Mouse (Mus musculus): ENCODE measurements around the gene Sdk1. TPM values are rescaled to one million over a fixed set of nuclear protein-coding genes. Genes with fewer than 3 reads are reported as not detected.

The Sdk1 gene
- polyA plus RNA-seq, 1 experiment: 1.0 TPM

GRCm38 (mm10) chr5:142215981-142216380 lies 974.7 kb downstream of the Sdk1 start:
- no peaks in the 10 kb centered on the region for H3K4me1 ChIP-seq (ENCODE audit: control insufficient read depth, insufficient read depth, insufficient read length, low read length)
- H3K27ac ChIP-seq (ENCODE audit: insufficient read depth, low read depth, low read length): no peak overlapping the region
- TF ChIP-seq POLR2A (IDR thresholded peaks at IDR 0.05; ENCODE audit: low read depth, low read length): no peak
- TF ChIP-seq CTCF (IDR thresholded peaks at IDR 0.05; ENCODE audit: extremely low read depth, insufficient read length, insufficient replicate concordance, low read depth, low read length): no peak
- no peak overlapping the region for H3K4me3 ChIP-seq (ENCODE audit: low read depth, low read length)
- 81% methylated on average over 5 of the region's 5 CpGs for WGBS
- no peaks in the 10 kb centered on the region for H3K27me3 ChIP-seq (ENCODE audit: control insufficient read depth, insufficient read depth, low read length)
- H3K36me3 ChIP-seq (ENCODE audit: control insufficient read depth, insufficient read depth, low read length): no peaks in the 10 kb centered on the region

DNA sequence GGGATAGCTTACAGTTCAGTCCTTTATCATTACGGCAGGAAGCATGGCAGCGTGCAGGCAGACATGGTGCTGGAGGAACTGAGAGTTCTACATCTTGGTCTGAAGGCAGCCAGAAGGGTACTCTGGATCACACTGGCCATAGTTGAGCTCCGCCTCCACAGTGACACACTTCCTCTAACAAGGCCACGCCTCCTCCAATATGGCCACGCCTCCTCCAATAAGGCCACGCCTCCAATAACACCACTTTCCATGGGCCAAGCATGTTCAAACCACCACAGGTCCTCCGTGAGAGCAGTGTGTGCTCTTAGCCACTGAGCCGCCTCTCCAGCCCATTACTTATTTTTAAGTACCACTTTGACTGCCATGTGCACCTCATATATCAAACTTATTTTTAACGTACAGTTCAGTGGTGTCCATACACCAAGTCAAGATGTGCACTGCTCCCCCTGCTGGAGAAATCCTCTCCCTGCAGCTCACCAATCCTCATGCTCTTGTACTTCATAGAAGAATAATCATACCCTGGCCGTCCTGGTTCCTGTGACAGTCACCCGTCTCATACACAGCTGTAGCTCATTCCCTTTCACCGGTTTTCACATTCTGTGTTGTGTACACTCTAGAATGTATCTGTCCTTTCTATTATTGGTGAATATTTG lies 979.7 kb downstream of the Sdk1 start:
- Histone ChIP-seq H3K4me1 (ENCODE audit: control insufficient read depth, insufficient read depth, insufficient read length, low read length) (no peaks in the 10 kb centered on the region), H3K27ac (ENCODE audit: insufficient read depth, low read depth, low read length) (no peak overlapping the region), H3K4me3 (ENCODE audit: low read depth, low read length) (no peak overlapping the region), H3K36me3 (ENCODE audit: control insufficient read depth, insufficient read depth, low read length) (no peaks in the 10 kb centered on the region), H3K27me3 (ENCODE audit: control insufficient read depth, insufficient read depth, low read length) (no peaks in the 10 kb centered on the region)
- no peak for TF ChIP-seq POLR2A (IDR thresholded peaks at IDR 0.05; ENCODE audit: low read depth, low read length)
- TF ChIP-seq CTCF (IDR thresholded peaks at IDR 0.05; ENCODE audit: extremely low read depth, insufficient read length, insufficient replicate concordance, low read depth, low read length): no peak
- 85% methylated on average over 12 of the region's 12 CpGs for WGBS

- no peak for TF ChIP-seq CTCF (IDR thresholded peaks at IDR 0.05; ENCODE audit: extremely low read depth, insufficient read length, insufficient replicate concordance, low read depth, low read length)
- TF ChIP-seq POLR2A (IDR thresholded peaks at IDR 0.05; ENCODE audit: low read depth, low read length): no peak
- Histone ChIP-seq H3K36me3 (ENCODE audit: control insufficient read depth, insufficient read depth, low read length) (no peaks in the 10 kb centered on the region), H3K4me1 (ENCODE audit: control insufficient read depth, insufficient read depth, insufficient read length, low read length) (no peaks in the 10 kb centered on the region), H3K27ac (ENCODE audit: insufficient read depth, low read depth, low read length) (no peak overlapping the region), H3K4me3 (ENCODE audit: low read depth, low read length) (no peak overlapping the region), H3K27me3 (ENCODE audit: control insufficient read depth, insufficient read depth, low read length) (no peaks in the 10 kb centered on the region)
- 72% methylated on average over 18 of the region's 18 CpGs for WGBS
These were observed 987.9 kb downstream of the Sdk1 start for GRCm38 (mm10) chr5:142228957-142229810.

GRCm38 (mm10) chr5:142229811-142230205 lies 988.5 kb downstream of the Sdk1 start:
- Histone ChIP-seq H3K36me3 (ENCODE audit: control insufficient read depth, insufficient read depth, low read length) (no peaks in the 10 kb centered on the region), H3K4me3 (ENCODE audit: low read depth, low read length) (no peak overlapping the region), H3K27ac (ENCODE audit: insufficient read depth, low read depth, low read length) (no peak overlapping the region), H3K27me3 (ENCODE audit: control insufficient read depth, insufficient read depth, low read length) (no peaks in the 10 kb centered on the region), H3K4me1 (ENCODE audit: control insufficient read depth, insufficient read depth, insufficient read length, low read length) (no peaks in the 10 kb centered on the region)
- no peak for TF ChIP-seq POLR2A (IDR thresholded peaks at IDR 0.05; ENCODE audit: low read depth, low read length)
- no peak for TF ChIP-seq CTCF (IDR thresholded peaks at IDR 0.05; ENCODE audit: extremely low read depth, insufficient read length, insufficient replicate concordance, low read depth, low read length)
- 88% methylated on average over 8 of the region's 8 CpGs for WGBS

GRCm38 (mm10) chr5:142240288-142240687 lies 999.0 kb downstream of the Sdk1 start:
- TF ChIP-seq CTCF (IDR thresholded peaks at IDR 0.05; ENCODE audit: extremely low read depth, insufficient read length, insufficient replicate concordance, low read depth, low read length): no peak
- no peak for TF ChIP-seq POLR2A (IDR thresholded peaks at IDR 0.05; ENCODE audit: low read depth, low read length)
- H3K27me3 ChIP-seq (ENCODE audit: control insufficient read depth, insufficient read depth, low read length): no peaks in the 10 kb centered on the region
- H3K36me3 ChIP-seq (ENCODE audit: control insufficient read depth, insufficient read depth, low read length): no peaks in the 10 kb centered on the region
- H3K4me3 ChIP-seq (ENCODE audit: low read depth, low read length): no peak overlapping the region
- no peaks in the 10 kb centered on the region for H3K4me1 ChIP-seq (ENCODE audit: control insufficient read depth, insufficient read depth, insufficient read length, low read length)
- no peak overlapping the region for H3K27ac ChIP-seq (ENCODE audit: insufficient read depth, low read depth, low read length)
- WGBS: 95% methylated on average over 6 of the region's 6 CpGs

- no peaks in the 10 kb centered on the region for H3K4me1 ChIP-seq (ENCODE audit: control insufficient read depth, insufficient read depth, insufficient read length, low read length)
- 36% methylated on average over 3 of the region's 3 CpGs for WGBS
- H3K36me3 ChIP-seq (ENCODE audit: control insufficient read depth, insufficient read depth, low read length): no peaks in the 10 kb centered on the region
- no peaks in the 10 kb centered on the region for H3K27me3 ChIP-seq (ENCODE audit: control insufficient read depth, insufficient read depth, low read length)
- TF ChIP-seq POLR2A (IDR thresholded peaks at IDR 0.05; ENCODE audit: low read depth, low read length): no peak
- no peak for TF ChIP-seq CTCF (IDR thresholded peaks at IDR 0.05; ENCODE audit: extremely low read depth, insufficient read length, insufficient replicate concordance, low read depth, low read length)
- no peak overlapping the region for H3K4me3 ChIP-seq (ENCODE audit: low read depth, low read length)
- no peak overlapping the region for H3K27ac ChIP-seq (ENCODE audit: insufficient read depth, low read depth, low read length)
These were observed 1001.3 kb downstream of the Sdk1 start for GRCm38 (mm10) chr5:142242597-142242996.

DNA sequence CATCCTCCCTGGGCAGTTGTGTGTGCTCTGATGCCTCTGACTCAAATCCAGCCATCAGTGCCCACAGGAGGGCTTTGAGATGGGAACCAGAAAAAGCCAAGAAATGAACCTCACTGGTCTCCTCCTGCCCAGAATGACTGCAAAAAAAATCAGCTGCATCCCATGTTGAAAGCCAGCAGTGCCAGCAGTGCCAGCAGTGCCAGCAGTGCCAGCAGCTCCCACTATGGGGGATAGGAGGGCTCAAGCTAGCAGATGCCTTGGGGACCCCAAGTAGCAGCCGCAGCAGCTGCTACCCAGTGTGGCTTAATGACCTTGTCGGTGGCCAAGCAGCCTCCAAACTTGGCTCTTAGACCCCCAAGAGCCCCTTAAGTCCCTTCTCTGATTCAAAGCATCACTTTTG lies 1001.8 kb downstream of the Sdk1 start:
- no peak overlapping the region for H3K27ac ChIP-seq (ENCODE audit: insufficient read depth, low read depth, low read length)
- no peaks in the 10 kb centered on the region for H3K36me3 ChIP-seq (ENCODE audit: control insufficient read depth, insufficient read depth, low read length)
- no peaks in the 10 kb centered on the region for H3K27me3 ChIP-seq (ENCODE audit: control insufficient read depth, insufficient read depth, low read length)
- TF ChIP-seq CTCF (IDR thresholded peaks at IDR 0.05; ENCODE audit: extremely low read depth, insufficient read length, insufficient replicate concordance, low read depth, low read length) (no peak), POLR2A (IDR thresholded peaks at IDR 0.05; ENCODE audit: low read depth, low read length) (no peak)
- WGBS: 89% methylated on average over 2 of the region's 2 CpGs
- H3K4me3 ChIP-seq (ENCODE audit: low read depth, low read length): no peak overlapping the region
- no peaks in the 10 kb centered on the region for H3K4me1 ChIP-seq (ENCODE audit: control insufficient read depth, insufficient read depth, insufficient read length, low read length)

Measured in small intestine, adult 2 months (tissue).